Mouse (Mus musculus) kidney, adult 8-10 months (tissue): ENCODE measurements around the gene Tmem185a.
"Not testable (repeated sequence)": the region's sequence is repeated elsewhere in the genome, so short reads cannot be mapped to it uniquely, and the experiment has no call there.

ENCODE experiments used
- DNase-seq, 2 experiments: peaks; one replicate each; pipeline ENCODE4 v3.0.0; 2022

Gene Tmem185a

GRCm38 (mm10) chrX:70476792-70477776 is at the start of gene Tmem185a:
Tmem185a (minus strand) TSS chrX:70477180.
- peak; percentile 79 for DNase-seq

GRCm38 (mm10) chrX:70514413-70514812 is 37.4 kb upstream of the Tmem185a start:
- DNase-seq, result not testable (repeated sequence)

- not testable (repeated sequence) for DNase-seq
Observed at GRCm38 (mm10) chrX:70487328-70487727, 10.3 kb upstream of the Tmem185a start.

GRCm38 (mm10) chrX:70482154-70482553 is 5.2 kb upstream of the Tmem185a start:
- DNase-seq, result no peak

- no peak for DNase-seq
Observed at GRCm38 (mm10) chrX:70478701-70479100, 1.7 kb upstream of the Tmem185a start.

GRCm38 (mm10) chrX:70475215-70475765 is 1.7 kb downstream of the Tmem185a start:
- DNase-seq, result no peak

- no peak for DNase-seq
Observed at GRCm38 (mm10) chrX:70466897-70467296, 10.1 kb downstream of the Tmem185a start.

GRCm38 (mm10) chrX:70465489-70465888 is 11.5 kb downstream of the Tmem185a start:
- DNase-seq, result no peak

GRCm38 (mm10) chrX:70463621-70464020 is 13.4 kb downstream of the Tmem185a start:
- DNase-seq, result no peak

GRCm38 (mm10) chrX:70452359-70452758 is 24.6 kb downstream of the Tmem185a start:
- DNase-seq, result not testable (repeated sequence)

- not testable (repeated sequence) for DNase-seq
Observed at GRCm38 (mm10) chrX:70425473-70425872, 51.5 kb downstream of the Tmem185a start.
